Mouse (Mus musculus): ENCODE measurements around the gene Actn1. TPM values are rescaled to one million over a fixed set of nuclear protein-coding genes. Genes with fewer than 3 reads are reported as not detected.

The Actn1 gene
- total and polyA plus RNA-seq, 3 experiments = 2.7 to 13.2 (median 5.5) TPM

DNA sequence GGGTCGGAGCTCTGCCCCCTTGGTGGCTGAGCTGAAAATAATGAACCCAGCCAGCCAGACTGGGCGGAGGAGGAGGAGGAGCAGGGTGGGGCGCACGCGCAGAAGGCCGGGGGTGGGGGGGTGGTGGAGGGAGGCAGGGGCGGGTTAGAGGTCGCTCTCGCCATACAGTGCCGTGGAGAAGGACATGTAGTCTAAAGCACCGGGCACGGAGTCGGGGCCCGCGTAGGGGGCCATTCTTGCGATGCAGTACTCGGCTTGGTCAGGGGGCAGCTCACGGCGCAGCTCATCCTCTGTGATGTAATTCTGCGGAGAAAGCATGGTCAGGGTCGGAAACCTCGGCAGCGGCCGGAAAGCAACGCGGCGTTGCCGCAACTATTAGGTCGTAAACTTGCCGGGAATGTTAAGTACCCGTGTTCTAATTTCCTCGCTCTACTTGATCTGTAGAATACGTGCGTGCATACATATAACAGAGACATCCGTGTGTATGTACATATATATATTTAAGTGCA is 91.9 kb downstream of the Actn1 start (continued):
- TF ChIP-seq ELF1 (IDR thresholded peaks at IDR 0.05; ENCODE audit: low read depth, low read length) (0 out of 2 replicates have a peak, but pooled peaks have one; percentile 16), USF1 (IDR thresholded peaks at IDR 0.05; ENCODE audit: low read depth, low read length) (no peak), MYC (IDR thresholded peaks at IDR 0.05; ENCODE audit: low read depth, low read length) (peak; percentile 98), MXI1 (IDR thresholded peaks at IDR 0.05; ENCODE audit: low read depth, low read length) (peak; percentile 92), RAD21 (IDR thresholded peaks at IDR 0.05; ENCODE audit: low read depth, low read length) (no peak), POLR2AphosphoS2 (IDR thresholded peaks at IDR 0.05; ENCODE audit: low read depth, low read length) (no peak), JUND (conservative IDR thresholded peaks at IDR 0.05; ENCODE audit: low read depth, low read length) (no peak), MAX (IDR thresholded peaks at IDR 0.05; ENCODE audit: low read length) (peak; percentile 96), USF2 (conservative IDR thresholded peaks at IDR 0.05; ENCODE audit: low read depth, low read length) (no peak)

DNA sequence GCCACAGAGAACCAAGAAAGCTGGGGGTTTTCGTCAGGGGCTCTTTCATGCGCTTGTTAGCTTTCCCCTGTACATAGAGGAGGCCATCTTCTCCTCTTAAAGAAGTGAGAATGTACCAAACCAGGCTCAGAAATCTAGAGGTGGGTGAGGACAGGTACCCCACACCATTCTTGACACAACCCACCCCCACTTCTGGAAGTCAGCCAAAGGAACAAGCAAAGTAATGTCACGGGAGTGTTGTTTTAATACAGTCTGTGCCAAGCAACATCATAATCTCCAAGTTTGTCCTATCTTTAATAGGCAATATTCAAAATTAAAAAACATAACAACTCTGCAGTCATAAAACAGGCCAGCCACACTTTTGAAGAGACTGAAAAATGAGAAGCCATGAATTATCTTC is 92.8 kb downstream of the Actn1 start:
- no peak overlapping the region for H3K27ac ChIP-seq (ENCODE audit: insufficient read depth, low read depth)
- H3K9ac ChIP-seq (ENCODE audit: insufficient read depth, low read depth) = no peak overlapping the region; the same call in 1 of the 2 replicates
- no peak for DNase-seq (ENCODE audit: extremely low read depth)
- 0 out of 2 replicates have a peak overlapping the region, but pooled peaks have one; percentile 30 for H3K4me2 ChIP-seq (ENCODE audit: insufficient read depth, low read depth, poor library complexity, severe bottlenecking)
- in situ Hi-C loops (cut with MboI; ENCODE audit: low pct_ligation_motif_present, low pct_unique_long_range_greater_than_20kb, low sequenced_read_pairs) (loop anchor here (25.0 kb wide), 1 partner anchor 420 kb away; no protein-coding TSS in a partner anchor), dilution Hi-C loops (cut with MboI; ENCODE audit: extremely low pct_ligation_motif_present, extremely low pct_unique_long_range_greater_than_20kb, low sequenced_read_pairs) (no loop called here)
- peaks cover 0 to 15% of the 10 kb centered on the region in 2 experiments for H3K36me3 ChIP-seq (replicated peaks in 1 of 2; ENCODE audit: control insufficient read depth in 1 of 2, insufficient read depth in 1 of 2, low read length in 1 of 2)
- H3K27me3 ChIP-seq (replicated peaks) = no peaks in the 10 kb centered on the region
- peaks cover 0 to 24% of the 10 kb centered on the region in 2 experiments; a peak in 3 of 4 replicates for H3K4me1 ChIP-seq (ENCODE audit: control insufficient read depth in 1 of 2, insufficient read depth in 2 of 2)
- no peak for TF ChIP-seq CHD1 (IDR thresholded peaks at IDR 0.05; ENCODE audit: low read depth, low read length)
- no peak for TF ChIP-seq GABPA (IDR thresholded peaks at IDR 0.05; ENCODE audit: insufficient replicate concordance, low read depth, low read length)
- no peaks in the 10 kb centered on the region for H3K79me2 ChIP-seq (replicated peaks; ENCODE audit: control insufficient read depth, extremely low read depth, insufficient read depth, poor library complexity, severe bottlenecking)
- H3K9me3 ChIP-seq (replicated peaks; ENCODE audit: low read length) = no peaks in the 10 kb centered on the region
- peak overlapping the region in 1 of 3 experiments; percentile 21 for H3K4me3 ChIP-seq (replicated peaks in 1 of 3; ENCODE audit: low read depth in 2 of 3, low read length in 2 of 3, poor library complexity in 1 of 3)

GRCm38 (mm10) chr12:80166651-80167050 is 93.5 kb downstream of the Actn1 start:
- TF ChIP-seq CHD2 (IDR thresholded peaks at IDR 0.05; ENCODE audit: low read length) (no peak), MAFK (IDR thresholded peaks at IDR 0.05; ENCODE audit: insufficient replicate concordance, low read length) (no peak)
- Histone ChIP-seq H3K9me3 (replicated peaks; ENCODE audit: low read length) (no peaks in the 10 kb centered on the region), H3K36me3 (replicated peaks in 1 of 2; ENCODE audit: control insufficient read depth in 1 of 2, insufficient read depth in 1 of 2, low read length in 1 of 2) (peaks cover 0 to 15% of the 10 kb centered on the region in 2 experiments), H3K4me3 (replicated peaks in 1 of 3; ENCODE audit: low read depth in 2 of 3, low read length in 2 of 3, poor library complexity in 1 of 3) (no peak overlapping the region), H3K9ac (ENCODE audit: insufficient read depth, low read depth) (no peak overlapping the region), H3K4me2 (ENCODE audit: insufficient read depth, low read depth, poor library complexity, severe bottlenecking) (no peak overlapping the region), H3K27ac (ENCODE audit: insufficient read depth, low read depth) (no peak overlapping the region), H3K4me1 (ENCODE audit: control insufficient read depth in 1 of 2, insufficient read depth in 2 of 2) (peaks cover 0 to 24% of the 10 kb centered on the region in 2 experiments; a peak in 3 of 4 replicates), H3K79me2 (replicated peaks; ENCODE audit: control insufficient read depth, extremely low read depth, insufficient read depth, poor library complexity, severe bottlenecking) (no peaks in the 10 kb centered on the region), H3K27me3 (replicated peaks) (no peaks in the 10 kb centered on the region)
- dilution Hi-C loops (cut with MboI; ENCODE audit: extremely low pct_ligation_motif_present, extremely low pct_unique_long_range_greater_than_20kb, low sequenced_read_pairs) = no loop called here
- no peak for DNase-seq (ENCODE audit: extremely low read depth)
- in situ Hi-C loops (cut with MboI; ENCODE audit: low pct_ligation_motif_present, low pct_unique_long_range_greater_than_20kb, low sequenced_read_pairs) = loop anchor here (25.0 kb wide), 1 partner anchor 421 kb away; no protein-coding TSS in a partner anchor
